Mouse (Mus musculus) neural tube, embryonic 10.5 days (tissue): ENCODE data around the gene Lgals9.

Experiments used
- DNase-seq: peaks from one replicate; pipeline ENCODE4 v3.0.0-alpha.2; 2017; ENCODE audit warnings: low spot score; ENCODE audit errors: extremely low spot score

Lgals9 gene

GRCm38 (mm10) chr11:78922678-78923407 lies 61.9 kb downstream of the Lgals9 start:
- peak; percentile 59 for DNase-seq

DNA sequence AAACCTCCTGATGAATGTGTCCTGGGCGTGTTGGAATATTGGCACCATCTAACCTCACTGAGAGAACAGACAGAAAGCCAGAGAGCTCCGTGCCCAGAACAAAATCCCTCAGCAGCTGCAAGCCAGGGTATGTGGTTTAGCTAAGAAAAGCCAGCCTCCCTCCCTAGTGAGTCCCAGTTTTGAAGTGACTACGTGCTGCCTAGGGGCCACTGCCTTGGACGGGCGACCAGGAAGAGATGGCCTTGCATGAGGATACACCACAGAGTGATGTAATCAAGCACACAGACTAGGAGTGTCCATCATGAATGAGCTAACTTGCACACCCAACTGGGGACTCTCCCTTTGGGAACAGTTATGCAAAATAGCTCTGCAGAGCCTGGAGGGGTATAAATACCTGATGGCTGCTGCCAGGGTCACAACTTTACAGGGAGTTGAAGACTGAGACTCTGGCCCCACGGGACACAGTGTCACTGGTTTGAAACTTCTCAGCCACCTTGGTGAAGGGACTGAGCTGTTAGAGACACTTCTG lies 64.3 kb downstream of the Lgals9 start, which contains the start of gene Nos2:
Gene Nos2, plus strand, starts transcription at position 377 of the 529 bp plus-strand sequence.
- no peak for DNase-seq

- DNase-seq, result no peak
Observed at GRCm38 (mm10) chr11:78919745-78920144, 65.0 kb downstream of the Lgals9 start.

GRCm38 (mm10) chr11:78916410-78916809 lies 68.3 kb downstream of the Lgals9 start:
- no peak for DNase-seq

GRCm38 (mm10) chr11:78915473-78915872 lies 69.3 kb downstream of the Lgals9 start:
- DNase-seq, result no peak
